Mouse (Mus musculus): ENCODE results near the gene Gemin6.

- TF ChIP-seq CTCF (IDR thresholded peaks at IDR 0.05; ENCODE audit: low read depth, low read length) = no peak
- TF ChIP-seq POLR2A (IDR thresholded peaks at IDR 0.05; ENCODE audit: extremely low read depth, insufficient read depth, low read length) = no peak
Observed at GRCm38 (mm10) chr17:80268151-80268550, 43.9 kb downstream of the Gemin6 start.
